Mouse (Mus musculus) CH12.LX (cell line): ENCODE measurements around the gene Hk1. TPM values are rescaled to one million over a fixed set of nuclear protein-coding genes. Genes with fewer than 3 reads are reported as not detected.

Source experiments
- DNase-seq: peaks from one replicate; pipeline ENCODE4 v3.0.0-alpha.2; 2013; ENCODE audit errors: extremely low read depth
- H3K27ac ChIP-seq: 2 replicates; pipeline ENCODE4 v1.5.1; 2012; ENCODE audit warnings: low read depth, mild to moderate bottlenecking, control low read depth, moderate library complexity; ENCODE audit not compliant: insufficient read depth
- H3K27me3 ChIP-seq: replicated peaks from 2 replicates; pipeline ENCODE3; 2012; ENCODE audit warnings: inconsistent platforms
- H3K36me3 ChIP-seq, 2 experiments: replicated peaks in 1 of 2; 2 replicates each; pipeline versions ENCODE3 to v1.6.1; 2012; ENCODE audit warnings: inconsistent platforms in 1 of 2, low read length in 1 of 2, mild to moderate bottlenecking in 1 of 2, mixed read lengths in 1 of 2, moderate library complexity in 1 of 2; ENCODE audit not compliant: control insufficient read depth in 1 of 2, insufficient read depth in 1 of 2
- H3K4me1 ChIP-seq, 2 experiments: 2 replicates each; pipeline ENCODE4 v1.6.1; 2012; ENCODE audit warnings: inconsistent platforms in 1 of 2, moderate library complexity in 1 of 2; ENCODE audit not compliant: insufficient read depth in 2 of 2, control insufficient read depth in 1 of 2
- H3K4me2 ChIP-seq: 2 replicates; pipeline ENCODE4 v1.6.1; 2012; ENCODE audit warnings: low read depth, mild to moderate bottlenecking, control low read depth; ENCODE audit not compliant: poor library complexity, insufficient read depth, severe bottlenecking
- H3K4me3 ChIP-seq, 3 experiments: fragments of 150-350 bp in 1 of 3; sonication (generic) in 1 of 3; replicated peaks in 1 of 3; 2 replicates each; pipeline versions ENCODE3 to v1.5.1; 2011 to 2012; ENCODE audit warnings: low read depth in 2 of 3, low read length in 2 of 3, mild to moderate bottlenecking in 2 of 3, moderate library complexity in 2 of 3, control low read depth in 1 of 3, improper control_type of control experiment in 1 of 3, inconsistent platforms in 1 of 3, mixed read lengths in 1 of 3; ENCODE audit not compliant: poor library complexity in 1 of 3
- H3K79me2 ChIP-seq: replicated peaks from 2 replicates; pipeline ENCODE4 v1.6.1; 2012; ENCODE audit warnings: mild to moderate bottlenecking, moderate library complexity; ENCODE audit not compliant: control insufficient read depth, poor library complexity, insufficient read depth, severe bottlenecking; ENCODE audit errors: extremely low read depth
- H3K9ac ChIP-seq: 2 replicates; pipeline ENCODE4 v1.6.1; 2012; ENCODE audit warnings: low read depth, mild to moderate bottlenecking, control low read depth, moderate library complexity; ENCODE audit not compliant: insufficient read depth
- H3K9me3 ChIP-seq: replicated peaks from 2 replicates; pipeline ENCODE3; 2012; ENCODE audit warnings: low read length, inconsistent platforms, mixed read lengths
- BHLHE40 ChIP-seq: IDR thresholded peaks from 2 replicates; pipeline ENCODE4 v1.6.1; 2011; ENCODE audit warnings: mild to moderate bottlenecking, low read depth, low read length, improper control_type of control experiment
- CHD1 ChIP-seq: IDR thresholded peaks from 2 replicates; pipeline ENCODE4 v1.6.1; 2012; ENCODE audit warnings: low read depth, low read length, improper control_type of control experiment, inconsistent platforms
- CTCF ChIP-seq, 2 experiments: IDR thresholded peaks in 1 of 2; conservative IDR thresholded peaks in 1 of 2; 2 replicates each; pipeline ENCODE4 v1.5.1; 2011 to 2012; ENCODE audit warnings: low read depth in 2 of 2, low read length in 2 of 2, improper control_type of control experiment in 1 of 2, inconsistent platforms in 1 of 2, mild to moderate bottlenecking in 1 of 2, moderate library complexity in 1 of 2
- EP300 ChIP-seq: IDR thresholded peaks from 2 replicates; pipeline ENCODE4 v1.6.1; 2011; ENCODE audit warnings: low read length, improper control_type of control experiment
- GABPA ChIP-seq: IDR thresholded peaks from 2 replicates; pipeline ENCODE4 v1.6.1; 2012; ENCODE audit warnings: low read depth, low read length, improper control_type of control experiment, inconsistent platforms; ENCODE audit not compliant: insufficient replicate concordance
- HCFC1 ChIP-seq: IDR thresholded peaks from 2 replicates; pipeline ENCODE4 v1.6.1; 2012; ENCODE audit warnings: low read depth, mild to moderate bottlenecking, inconsistent platforms, low read length, improper control_type of control experiment
- IRF4 ChIP-seq: IDR thresholded peaks from 2 replicates; pipeline ENCODE4 v1.6.1; 2014; ENCODE audit warnings: low read depth, mild to moderate bottlenecking, inconsistent platforms, low read length, improper control_type of control experiment
- JUN ChIP-seq: IDR thresholded peaks from 2 replicates; pipeline ENCODE4 v1.6.1; 2011; ENCODE audit warnings: low read depth, mild to moderate bottlenecking, low read length, improper control_type of control experiment, moderate library complexity; ENCODE audit not compliant: insufficient read depth
- JUND ChIP-seq: conservative IDR thresholded peaks from 2 replicates; pipeline ENCODE4 v1.6.1; 2011; ENCODE audit warnings: low read depth, low read length, improper control_type of control experiment
- MAX ChIP-seq: IDR thresholded peaks from 2 replicates; pipeline ENCODE4 v1.6.1; 2011; ENCODE audit warnings: low read length, improper control_type of control experiment
- MAZ ChIP-seq: IDR thresholded peaks from 2 replicates; pipeline ENCODE4 v1.6.1; 2012; ENCODE audit warnings: low read depth, mild to moderate bottlenecking, inconsistent platforms, low read length, improper control_type of control experiment, moderate library complexity
- NELFE ChIP-seq: IDR thresholded peaks from 2 replicates; pipeline ENCODE4 v1.6.1; 2011; ENCODE audit warnings: low read depth, low read length, improper control_type of control experiment
- NRF1 ChIP-seq: IDR thresholded peaks from 2 replicates; pipeline ENCODE4 v1.6.1; 2014; ENCODE audit warnings: low read depth, mild to moderate bottlenecking, inconsistent platforms, low read length, improper control_type of control experiment, moderate library complexity
- PAX5 ChIP-seq: IDR thresholded peaks from 2 replicates; pipeline ENCODE4 v1.6.1; 2012; ENCODE audit warnings: low read length, inconsistent platforms, mixed read lengths
- POLR2A ChIP-seq: IDR thresholded peaks from 2 replicates; pipeline ENCODE4 v1.6.1; 2011; ENCODE audit warnings: low read depth, mild to moderate bottlenecking, improper control_type of control experiment, low read length
- POLR2AphosphoS2 ChIP-seq: IDR thresholded peaks from 2 replicates; pipeline ENCODE4 v1.6.1; 2011; ENCODE audit warnings: low read depth, low read length, improper control_type of control experiment
- SIN3A ChIP-seq: IDR thresholded peaks from 2 replicates; pipeline ENCODE4 v1.6.1; 2012; ENCODE audit warnings: low read length, improper control_type of control experiment, inconsistent platforms
- SMC3 ChIP-seq: IDR thresholded peaks from 2 replicates; pipeline ENCODE4 v1.6.1; 2011; ENCODE audit warnings: low read depth, low read length, improper control_type of control experiment
- TBP ChIP-seq: conservative IDR thresholded peaks from 2 replicates; pipeline ENCODE4 v1.6.1; 2011; ENCODE audit warnings: low read depth, low read length, improper control_type of control experiment
- TCF12 ChIP-seq: IDR thresholded peaks from 2 replicates; pipeline ENCODE4 v1.6.1; 2014; ENCODE audit warnings: low read depth, mild to moderate bottlenecking, inconsistent platforms, low read length, improper control_type of control experiment
- UBTF ChIP-seq: IDR thresholded peaks from 2 replicates; pipeline ENCODE4 v1.6.1; 2012; ENCODE audit warnings: low read depth, mild to moderate bottlenecking, inconsistent platforms, low read length, improper control_type of control experiment, moderate library complexity
- USF1 ChIP-seq: IDR thresholded peaks from 2 replicates; pipeline ENCODE4 v1.6.1; 2014; ENCODE audit warnings: low read depth, mild to moderate bottlenecking, inconsistent platforms, low read length, improper control_type of control experiment
- USF2 ChIP-seq: conservative IDR thresholded peaks from 2 replicates; pipeline ENCODE4 v1.6.1; 2011; ENCODE audit warnings: low read depth, low read length, improper control_type of control experiment
- ZC3H11A ChIP-seq: IDR thresholded peaks from 2 replicates; pipeline ENCODE4 v1.6.1; 2012; ENCODE audit warnings: low read depth, mild to moderate bottlenecking, inconsistent platforms, low read length, improper control_type of control experiment
- ZKSCAN1 ChIP-seq: IDR thresholded peaks from 2 replicates; pipeline ENCODE4 v1.6.1; 2012; ENCODE audit warnings: low read depth, inconsistent platforms, low read length, improper control_type of control experiment, borderline replicate concordance
- ZMIZ1 ChIP-seq: IDR thresholded peaks from 2 replicates; pipeline ENCODE4 v1.6.1; 2012; ENCODE audit warnings: low read depth, mild to moderate bottlenecking, inconsistent platforms, low read length, improper control_type of control experiment
- ZNF384 ChIP-seq: IDR thresholded peaks from 2 replicates; pipeline ENCODE4 v1.6.1; 2012; ENCODE audit warnings: low read depth, low read length, improper control_type of control experiment, inconsistent platforms
- dilution Hi-C: fragments of 300-500 bp; cut with MboI; formaldehyde crosslinking; loops from 2 replicates; pipeline ENCODE4 v1.14.3; 2020; ENCODE audit warnings: low sequenced_read_pairs; ENCODE audit not compliant: extremely low pct_unique_long_range_greater_than_20kb, extremely low pct_ligation_motif_present
- in situ Hi-C: fragments of 300-500 bp; cut with MboI; formaldehyde crosslinking; loops from 3 replicates; pipeline ENCODE4 v1.14.3; 2019; ENCODE audit warnings: low sequenced_read_pairs, low pct_ligation_motif_present, low pct_unique_long_range_greater_than_20kb, mixed read lengths
- polyA plus RNA-seq: library from polyadenylated mRNA; unstranded; fragments of >175 nt; gene quantifications from 2 replicates; pipeline ENCODE4 v1.2.1, GENCODE M21; 2012; ENCODE audit warnings: low read depth; ENCODE audit not compliant: insufficient read length
- total RNA-seq, 2 experiments: library from RNA; depleted of rRNA; stranded (reverse); fragments of 300-350 nt in 1 of 2; fragments of >200 nt in 1 of 2; gene quantifications; 2 replicates each; pipeline ENCODE4 v1.2.3; 2012 to 2014

Gene Hk1
- total and polyA plus RNA-seq, 3 experiments, result 9.3 to 30.1 (median 23.4) TPM

- dilution Hi-C loops (no loop called here), in situ Hi-C loops (no loop called here)
- Histone ChIP-seq H3K36me3 (no peaks in the 10 kb centered on the region), H3K9ac (no peak overlapping the region), H3K79me2 (no peaks in the 10 kb centered on the region), H3K27ac (no peak overlapping the region), H3K4me1 (no peaks in the 10 kb centered on the region), H3K27me3 (peaks cover 54% of the 10 kb centered on the region), H3K9me3 (no peaks in the 10 kb centered on the region), H3K4me2 (no peak overlapping the region), H3K4me3 (no peak overlapping the region)
- TF ChIP-seq PAX5 (no peak), USF1 (no peak), USF2 (no peak), NRF1 (no peak), SIN3A (no peak), CHD1 (no peak), HCFC1 (no peak), POLR2AphosphoS2 (no peak), ZC3H11A (no peak), CTCF (conservative IDR thresholded peaks at IDR 0.05 in 1 of 2, IDR thresholded peaks at IDR 0.05 in 1 of 2; ENCODE audit: low read depth in 2 of 2, low read length in 2 of 2) (no peak), ZMIZ1 (no peak), GABPA (no peak), TCF12 (no peak), ZKSCAN1 (no peak), EP300 (no peak), MAX (no peak), TBP (no peak)
- DNase-seq, result no peak
Measured at GRCm38 (mm10) chr10:62222777-62223176, 156.9 kb downstream of the Hk1 start.

DNA sequence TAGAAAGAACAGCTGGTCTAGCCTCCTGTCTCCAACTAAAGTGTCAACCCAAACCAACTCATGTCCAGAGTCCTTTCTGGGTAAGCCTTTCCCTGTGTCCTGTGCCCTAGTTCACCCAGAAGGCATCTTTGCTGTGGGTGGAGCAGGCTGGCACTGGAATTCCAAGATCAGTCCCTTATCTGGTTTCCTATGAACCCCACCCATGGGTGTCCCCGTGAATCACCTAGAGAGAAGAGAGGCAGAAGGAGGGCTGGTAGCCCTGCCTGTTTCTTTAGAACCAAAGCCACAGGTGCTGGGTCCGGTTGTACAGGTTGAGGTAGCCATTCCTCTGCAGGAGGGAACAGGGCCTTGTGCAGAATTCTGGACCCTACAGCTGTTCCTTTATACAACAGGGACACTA, 158.1 kb downstream of the Hk1 start:
- Histone ChIP-seq H3K4me1 (no peaks in the 10 kb centered on the region), H3K4me2 (no peak overlapping the region), H3K4me3 (no peak overlapping the region), H3K27ac (no peak overlapping the region), H3K27me3 (peaks cover 60% of the 10 kb centered on the region), H3K9ac (no peak overlapping the region), H3K36me3 (no peaks in the 10 kb centered on the region), H3K9me3 (no peaks in the 10 kb centered on the region), H3K79me2 (no peaks in the 10 kb centered on the region)
- TF ChIP-seq CHD1, result no peak
- TF ChIP-seq TCF12, result no peak
- TF ChIP-seq BHLHE40, result no peak
- TF ChIP-seq TBP, result no peak
- TF ChIP-seq PAX5, result no peak
- TF ChIP-seq SMC3, result no peak
- TF ChIP-seq NELFE, result no peak
- TF ChIP-seq SIN3A, result no peak
- TF ChIP-seq MAZ, result no peak
- TF ChIP-seq UBTF, result no peak
- TF ChIP-seq CTCF (conservative IDR thresholded peaks at IDR 0.05 in 1 of 2, IDR thresholded peaks at IDR 0.05 in 1 of 2; ENCODE audit: low read depth in 2 of 2, low read length in 2 of 2), result no peak
- TF ChIP-seq JUN, result no peak
- no peak for TF ChIP-seq IRF4
- no peak for TF ChIP-seq POLR2AphosphoS2
- no peak for TF ChIP-seq JUND
- TF ChIP-seq POLR2A, result no peak
- TF ChIP-seq NRF1, result no peak
- TF ChIP-seq ZNF384, result no peak
- dilution Hi-C loops, result no loop called here
- in situ Hi-C loops, result no loop called here
- DNase-seq, result no peak
